Mouse (Mus musculus) frontal cortex, adult 2 months (tissue): ENCODE results near the gene Hmox2. TPM values are rescaled to one million over a fixed set of nuclear protein-coding genes. Genes with fewer than 3 reads are reported as not detected.
A peak's percentile ranks its signal among the peaks of the same experiment; 100 is the strongest.
"Not testable (repeated sequence)": the region's sequence is repeated elsewhere in the genome, so short reads cannot be mapped to it uniquely, and the experiment has no call there.

Experiments used
- DNase-seq, 2 experiments: peaks; one replicate each; pipeline ENCODE4 v3.0.0; 2022; ENCODE audit warnings: low spot score in 1 of 2; ENCODE audit errors: extremely low spot score in 1 of 2
- polyA plus RNA-seq: library from polyadenylated mRNA; depleted of rRNA; stranded (reverse); fragments of >200 nt; gene quantifications from 2 replicates; pipeline ENCODE4 v1.2.3, GENCODE M21; 2012

Hmox2 gene
- polyA plus RNA-seq, 1 experiment, result 95.8 TPM

- no peak for DNase-seq
Measured at GRCm38 (mm10) chr16:4722915-4723209, 3.3 kb upstream of the Hmox2 start.

- no peak for DNase-seq
Measured at GRCm38 (mm10) chr16:4725266-4725665, 895 bp upstream of the Hmox2 start.

DNA sequence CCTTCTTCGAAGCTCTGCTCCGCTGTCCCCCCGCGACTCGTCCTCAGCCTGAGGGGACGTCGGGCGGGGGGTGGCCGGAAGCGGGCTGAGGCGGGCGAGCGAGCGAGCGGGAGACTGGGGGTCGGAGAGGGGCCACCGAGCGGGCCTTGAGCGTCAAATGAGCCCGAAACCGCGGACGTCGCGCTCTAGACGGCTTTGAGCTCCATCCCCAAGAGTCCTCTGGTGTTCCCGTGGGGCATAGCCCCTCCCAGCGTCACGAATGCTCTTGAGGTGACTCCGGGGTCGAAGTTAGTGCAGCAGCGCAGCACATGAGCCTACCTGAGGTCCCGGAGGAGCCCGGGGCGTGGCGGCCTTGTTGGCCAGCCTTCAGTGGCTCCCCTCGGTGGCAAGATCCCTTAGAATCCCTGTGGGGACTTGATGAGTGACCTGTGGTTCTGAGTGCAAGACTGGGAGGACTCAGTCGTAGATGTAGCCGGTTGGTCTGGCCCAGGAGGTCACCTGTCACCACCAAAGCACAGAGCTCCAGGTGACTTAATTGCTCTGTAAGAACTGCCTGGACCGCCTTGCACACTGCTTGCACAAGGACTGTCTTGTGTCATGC lies 467 bp downstream of the Hmox2 start:
- no peak for DNase-seq

DNA sequence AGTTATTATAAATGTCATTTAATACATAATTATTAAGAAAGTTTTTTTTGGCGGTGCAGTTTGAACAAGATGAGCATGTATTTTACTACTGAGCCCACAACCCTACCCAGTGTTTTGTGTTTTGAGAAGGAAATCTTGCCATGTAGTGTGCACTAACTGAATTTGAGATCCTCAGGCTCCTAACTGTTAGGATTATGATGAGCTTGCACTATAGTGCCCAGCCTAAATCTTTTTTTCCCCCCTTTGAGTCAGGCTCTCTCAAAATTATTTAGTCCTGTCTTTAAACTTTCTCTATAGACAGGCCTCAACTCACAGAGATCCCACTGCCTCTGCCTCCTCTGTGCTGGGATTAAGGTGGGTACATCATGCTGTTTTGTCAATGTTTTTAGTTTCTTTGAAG lies 1.4 kb downstream of the Hmox2 start:
- no peak for DNase-seq

GRCm38 (mm10) chr16:4727963-4728362 lies 1.8 kb downstream of the Hmox2 start:
- no peak for DNase-seq

- no peak for DNase-seq
Measured at GRCm38 (mm10) chr16:4730776-4731358, 4.7 kb downstream of the Hmox2 start.

- DNase-seq, result no peak
Measured at GRCm38 (mm10) chr16:4736262-4736661, 10.1 kb downstream of the Hmox2 start.

DNA sequence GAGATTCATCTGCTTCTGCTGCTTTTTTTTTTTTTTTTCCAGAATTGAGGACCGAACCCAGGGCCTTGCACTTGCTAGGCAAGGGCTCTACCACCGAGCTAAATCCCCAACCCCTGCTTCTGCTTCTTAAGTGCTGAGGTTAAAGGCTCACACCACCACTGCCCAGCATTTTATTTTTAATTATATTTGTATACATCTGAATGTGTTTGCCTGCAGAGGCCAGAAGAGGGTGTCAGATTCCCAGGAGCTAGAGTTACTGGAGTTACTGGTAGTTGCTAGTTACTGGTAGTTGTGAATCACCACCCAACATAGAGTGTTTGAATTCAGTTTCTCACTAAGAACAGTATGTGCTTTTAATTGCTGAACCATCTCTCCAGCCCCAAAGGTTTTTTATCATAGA lies 13.8 kb downstream of the Hmox2 start:
- DNase-seq, result no peak

DNA sequence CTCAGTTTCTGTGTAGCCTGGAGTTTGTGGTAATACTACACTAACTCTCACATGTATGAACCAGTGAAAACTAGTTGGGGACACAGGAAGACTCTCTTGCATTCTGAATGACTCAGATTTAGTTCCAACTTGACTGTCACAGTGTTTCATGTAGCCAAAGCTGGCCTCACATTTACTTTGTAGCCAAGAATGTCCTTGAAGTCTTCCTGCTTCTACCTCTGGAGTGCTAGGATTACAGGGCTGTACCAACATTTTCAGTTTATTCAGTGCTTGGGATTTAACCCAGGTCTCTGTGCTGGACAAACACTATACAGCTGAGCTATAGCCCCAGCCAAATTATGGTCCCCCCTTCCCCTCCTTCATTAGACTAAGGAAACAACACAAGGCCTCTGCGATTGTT lies 16.0 kb downstream of the Hmox2 start:
- DNase-seq, result no peak

DNA sequence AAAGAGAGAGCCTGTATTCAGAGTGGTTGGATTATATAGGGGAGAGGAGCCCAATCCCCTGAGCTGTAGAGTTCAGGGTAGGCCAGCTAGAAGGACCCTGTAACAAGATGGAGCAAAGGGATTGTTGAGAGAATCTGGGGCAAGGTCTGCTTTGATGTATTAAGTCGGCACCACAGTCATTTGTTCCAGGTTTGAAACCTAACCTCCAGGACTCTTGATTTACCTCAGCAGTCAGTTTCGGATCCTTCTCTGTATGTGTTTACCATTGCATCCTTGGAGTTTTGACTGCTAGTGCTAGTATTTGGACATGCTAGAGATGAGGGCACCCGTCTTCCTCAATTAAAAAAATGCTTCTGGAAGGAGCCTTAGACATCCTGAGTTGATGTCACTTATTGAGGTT lies 26.0 kb downstream of the Hmox2 start:
- no peak for DNase-seq

DNA sequence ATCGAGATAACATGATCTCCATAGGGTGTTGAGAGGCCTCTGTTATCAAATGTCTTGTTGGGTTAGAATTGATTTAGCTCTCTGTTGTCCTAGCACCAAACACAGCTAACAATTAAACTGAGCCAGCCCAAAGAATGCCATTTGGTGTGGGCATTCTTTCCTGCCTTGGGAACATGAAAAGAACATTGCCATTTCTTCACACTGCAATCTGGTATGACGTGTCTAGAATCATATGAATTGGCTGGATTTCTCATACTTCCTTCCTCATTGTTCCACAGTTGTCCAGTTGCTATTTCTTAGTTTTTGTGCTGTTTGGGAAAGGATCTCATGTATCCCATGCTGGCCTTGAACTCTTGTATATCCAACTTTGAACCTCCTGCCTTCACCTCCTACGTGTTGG lies 27.9 kb downstream of the Hmox2 start:
- no peak for DNase-seq

- not testable (repeated sequence) for DNase-seq
Measured at GRCm38 (mm10) chr16:4756660-4757335, 30.6 kb downstream of the Hmox2 start.

- DNase-seq, result no peak
Measured at GRCm38 (mm10) chr16:4762437-4762836, 36.3 kb downstream of the Hmox2 start.

GRCm38 (mm10) chr16:4763276-4763675 lies 37.1 kb downstream of the Hmox2 start:
- peak in 1 of 2 experiments; percentile 74 for DNase-seq

GRCm38 (mm10) chr16:4765852-4766251 lies 39.7 kb downstream of the Hmox2 start:
- DNase-seq, result no peak

GRCm38 (mm10) chr16:4767012-4767790 lies 41.0 kb downstream of the Hmox2 start:
- no peak for DNase-seq

- no peak for DNase-seq
Measured at GRCm38 (mm10) chr16:4768719-4769118, 42.6 kb downstream of the Hmox2 start.

DNA sequence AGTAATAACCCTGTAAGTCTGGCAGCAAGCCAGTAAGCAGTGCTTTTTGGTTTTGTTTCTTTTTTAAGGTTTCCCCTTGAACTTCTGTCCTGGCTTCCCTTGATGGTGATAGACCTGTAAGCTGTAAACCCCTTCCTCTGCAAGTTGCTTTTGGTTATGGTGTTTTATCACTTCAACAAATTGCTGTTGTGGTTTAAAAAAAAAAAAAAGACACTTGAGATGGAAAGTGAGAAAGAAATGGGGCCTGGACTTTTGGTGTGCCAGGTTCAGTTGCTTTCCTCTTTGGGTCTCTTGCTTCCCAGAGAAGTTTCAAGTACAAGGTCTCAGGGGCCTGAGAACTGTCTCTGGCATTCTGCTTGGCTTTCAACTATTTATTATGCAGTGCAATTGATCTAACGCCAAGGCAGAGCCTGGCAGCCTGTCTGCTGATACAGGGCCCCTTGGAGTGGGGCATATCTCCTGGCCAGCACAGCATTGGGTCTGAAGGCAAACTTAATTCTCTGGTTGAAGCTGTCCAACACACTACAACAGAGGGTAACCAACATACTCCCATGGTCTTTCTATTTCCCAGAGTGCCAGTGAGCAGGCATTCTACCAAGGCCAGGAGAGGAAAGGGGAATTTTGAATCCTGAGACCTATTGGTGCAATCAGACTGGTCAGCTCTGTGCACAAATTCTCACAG lies 47.3 kb downstream of the Hmox2 start:
- no peak for DNase-seq

DNA sequence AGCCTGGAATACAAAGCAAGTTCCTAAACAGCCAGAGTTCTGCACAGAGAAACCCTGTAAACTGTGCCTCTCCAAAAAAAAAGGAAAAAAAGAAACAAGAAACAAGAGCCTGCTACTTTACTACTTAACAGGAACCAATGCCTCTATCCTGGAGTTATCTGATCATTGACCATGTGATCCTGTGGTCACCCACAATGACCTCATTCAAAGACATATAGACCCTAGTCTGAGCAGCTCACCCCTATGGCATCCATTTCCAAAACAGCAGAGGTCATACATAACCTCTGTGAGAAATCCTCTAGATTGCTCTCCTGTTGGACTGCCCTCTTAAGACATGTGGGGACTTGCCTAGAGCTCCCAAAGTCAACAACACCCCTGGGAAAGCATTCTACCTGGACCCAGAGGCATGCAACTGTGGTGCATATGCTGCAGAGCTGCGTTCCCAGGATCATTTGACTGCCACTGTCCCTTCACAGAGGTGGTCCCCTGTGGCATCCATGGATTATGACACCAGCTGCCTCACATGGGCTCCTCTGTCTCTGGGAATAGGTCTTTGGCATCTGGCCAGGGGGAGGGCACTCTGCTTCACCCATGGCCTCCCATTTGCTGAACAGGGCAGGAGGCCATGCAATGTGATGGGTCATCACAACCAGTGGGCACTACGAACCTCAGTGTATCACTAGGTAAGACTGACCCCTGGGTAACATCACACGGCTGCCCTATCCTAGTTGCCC lies 51.2 kb downstream of the Hmox2 start:
- DNase-seq, result no peak

- no peak for DNase-seq
Measured at GRCm38 (mm10) chr16:4777905-4778609, 51.9 kb downstream of the Hmox2 start.
